Mouse (Mus musculus) megakaryocyte, embryonic 14.5 days (primary cell): ENCODE results near the gene Axdnd1.

Source experiments
- FLI1 ChIP-seq: IDR thresholded peaks from 2 replicates; pipeline ENCODE4 v1.6.1; 2012; ENCODE audit warnings: low read length, inconsistent platforms, mixed read lengths
- GATA1 ChIP-seq: IDR thresholded peaks from 3 replicates; pipeline ENCODE4 v1.6.1; 2012; ENCODE audit warnings: mixed read lengths, low read length, inconsistent platforms, borderline replicate concordance

- no peak for TF ChIP-seq GATA1
- TF ChIP-seq FLI1, result no peak
Observed at GRCm38 (mm10) chr1:156340847-156341246, 80.1 kb downstream of the Axdnd1 start.
